Mouse (Mus musculus) layer of hippocampus, postnatal 14 days (tissue): ENCODE measurements around the gene Hps3. TPM values are rescaled to one million over a fixed set of nuclear protein-coding genes. Genes with fewer than 3 reads are reported as not detected.

ENCODE experiments used
- DNase-seq, 2 experiments: peaks; one replicate each; pipeline ENCODE4 v3.0.0; 2021 to 2022; ENCODE audit warnings: low spot score in 2 of 2, mixed read lengths in 1 of 2
- total RNA-seq, 2 experiments: library from RNA; stranded (reverse); gene quantifications; 2 replicates each; pipeline ENCODE4 v1.2.3; 2021

The Hps3 gene
- total RNA-seq, 2 experiments from 2014 or later = 18.6 to 19.8 TPM

DNA sequence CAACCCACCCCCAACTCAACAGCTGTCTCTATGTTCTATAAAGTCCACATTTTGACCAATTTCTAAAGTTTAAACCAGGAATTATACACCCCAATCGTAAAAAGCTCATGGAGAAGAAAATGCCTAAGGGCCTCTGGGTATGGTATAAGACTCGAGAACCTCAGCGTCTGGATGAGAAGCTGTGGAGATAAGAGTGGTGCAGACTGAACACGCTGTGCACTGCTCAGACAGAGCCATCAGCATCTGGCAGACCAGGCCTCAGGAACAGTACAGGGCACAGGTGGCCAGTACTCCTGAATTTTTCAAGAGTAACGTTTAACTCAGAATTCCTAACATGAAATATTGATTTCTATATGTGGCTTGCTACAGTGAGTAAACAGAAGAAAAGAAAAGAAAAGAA lies 27.4 kb downstream of the Hps3 start:
- no peak for DNase-seq

GRCm38 (mm10) chr3:20007275-20007674 lies 27.8 kb downstream of the Hps3 start:
- no peak for DNase-seq

DNA sequence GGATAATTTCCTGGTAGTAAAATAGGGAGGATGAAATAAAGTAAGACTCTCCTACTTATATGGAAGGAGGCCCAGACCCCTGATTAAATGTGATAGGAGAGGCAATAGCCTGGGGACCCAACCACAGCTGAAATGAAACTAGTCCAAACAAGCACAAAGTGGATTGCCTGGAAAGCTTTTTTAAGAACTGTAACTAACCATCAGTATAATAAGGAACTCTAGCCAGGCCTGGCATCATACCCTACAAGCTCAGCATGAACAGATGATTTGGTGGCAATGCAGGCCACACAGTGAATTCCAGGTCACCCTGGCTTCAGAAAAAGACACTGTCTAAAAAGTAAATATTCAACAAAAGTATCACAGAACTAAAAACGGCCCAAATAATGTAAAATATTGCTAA lies 29.5 kb downstream of the Hps3 start:
- DNase-seq = peak in 1 of 2 experiments; percentile 21

DNA sequence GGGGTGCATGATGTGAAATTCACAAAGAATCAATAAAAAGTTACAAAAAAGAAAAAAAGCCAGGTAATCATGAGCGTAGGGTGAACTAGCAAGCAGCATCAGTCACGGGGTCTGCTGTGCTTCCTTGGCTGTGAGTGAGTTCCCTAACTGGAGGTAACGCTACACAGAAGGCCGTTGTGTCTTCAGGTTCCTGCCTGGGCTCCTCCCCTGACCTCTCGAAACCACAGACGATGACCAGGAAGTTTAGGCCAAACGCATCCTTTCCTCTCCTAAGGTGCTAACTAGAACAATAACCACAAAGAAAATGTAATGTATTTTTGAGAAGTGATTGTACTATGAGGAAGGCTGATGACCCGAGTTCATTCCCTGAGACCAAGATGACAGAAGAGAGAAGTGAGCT lies 30.7 kb downstream of the Hps3 start:
- DNase-seq = no peak

GRCm38 (mm10) chr3:20002786-20003185 lies 32.3 kb downstream of the Hps3 start:
- no peak for DNase-seq

GRCm38 (mm10) chr3:20000806-20001205 lies 34.3 kb downstream of the Hps3 start:
- DNase-seq = no peak

- DNase-seq = peak in 1 of 2 experiments; percentile 31
Observed at GRCm38 (mm10) chr3:19999551-19999950, 35.6 kb downstream of the Hps3 start.

GRCm38 (mm10) chr3:19992388-19992787 lies 42.7 kb downstream of the Hps3 start:
- no peak for DNase-seq

GRCm38 (mm10) chr3:19990031-19990430 lies 45.1 kb downstream of the Hps3 start:
- no peak for DNase-seq

DNA sequence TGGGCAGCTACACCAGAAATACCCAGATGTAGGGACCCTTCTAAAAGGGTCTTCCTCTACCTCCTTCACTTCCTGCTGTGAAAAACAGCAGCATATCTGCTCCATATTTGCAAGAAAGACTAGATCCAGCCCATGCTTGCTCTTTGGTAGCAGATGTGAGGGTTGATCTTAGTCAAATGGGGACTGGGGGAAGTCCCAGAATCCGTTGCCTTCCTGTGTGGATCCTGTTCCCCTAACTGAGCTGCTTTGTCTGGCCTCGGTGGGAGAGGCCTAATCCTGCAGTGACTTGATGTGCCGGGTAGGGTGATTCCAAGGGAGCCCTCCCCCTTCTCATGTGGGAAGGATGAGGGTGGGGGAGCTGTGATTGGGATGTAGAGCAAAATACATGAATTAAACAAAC lies 49.0 kb downstream of the Hps3 start:
- no peak for DNase-seq

GRCm38 (mm10) chr3:19982846-19983245 lies 52.3 kb downstream of the Hps3 start:
- no peak for DNase-seq

DNA sequence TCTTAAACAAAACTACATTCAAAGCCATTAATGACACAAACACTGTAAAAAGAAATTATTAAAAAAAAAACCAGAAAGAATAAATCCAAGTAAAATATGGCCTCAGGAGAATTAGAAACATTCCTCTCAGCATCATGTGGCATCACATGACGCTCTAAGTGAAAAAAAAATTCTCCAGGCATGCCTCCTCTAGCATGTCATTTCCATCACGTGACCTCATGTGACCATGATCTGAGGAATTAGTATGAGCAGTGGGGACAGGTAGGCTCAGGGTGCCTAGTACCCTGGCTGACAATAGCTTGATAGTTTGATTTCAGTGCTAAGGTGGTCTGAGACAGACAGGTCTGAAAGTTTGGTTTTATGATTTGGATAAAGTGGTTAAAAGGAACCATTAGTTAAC lies 54.0 kb downstream of the Hps3 start:
- no peak for DNase-seq

DNA sequence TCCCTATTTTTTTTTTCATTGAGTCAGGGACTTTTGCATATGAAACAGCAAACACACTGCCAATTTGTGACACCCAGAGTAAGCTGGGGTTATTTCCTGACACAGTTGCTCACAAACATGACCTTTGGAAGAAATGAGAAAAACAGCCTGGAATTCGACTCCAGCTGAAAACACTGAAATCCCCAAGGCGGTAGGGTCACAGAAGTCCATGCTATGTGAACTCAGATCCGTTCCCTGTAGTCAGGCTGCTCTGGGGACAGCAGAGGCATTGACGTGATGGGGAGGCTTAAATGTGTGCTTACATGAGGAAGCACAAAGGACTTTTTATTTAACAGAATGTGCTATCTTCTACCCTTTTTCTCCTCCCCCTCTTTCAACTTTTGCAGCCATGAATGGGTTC lies 56.6 kb downstream of the Hps3 start:
- DNase-seq = no peak

GRCm38 (mm10) chr3:19966072-19966471 lies 69.0 kb downstream of the Hps3 start:
- DNase-seq = no peak

DNA sequence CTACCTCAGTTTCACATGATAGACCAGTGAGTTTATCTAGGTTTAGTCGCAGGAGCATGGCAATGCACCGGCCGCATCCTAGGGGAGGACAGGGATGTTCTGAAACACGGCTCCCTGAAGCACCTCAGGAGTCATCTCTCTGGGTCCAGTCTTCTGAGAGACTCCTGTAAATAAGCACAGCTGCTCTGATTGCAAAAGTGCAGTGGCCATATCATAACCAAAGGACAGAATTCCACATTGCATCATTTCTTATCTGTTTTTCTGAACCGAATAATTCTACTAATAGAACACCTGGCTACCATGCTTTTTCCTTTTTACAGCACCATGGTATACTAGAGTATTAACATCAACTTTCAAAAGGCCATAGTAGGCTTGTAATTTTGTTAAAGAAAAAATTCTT lies 69.9 kb downstream of the Hps3 start:
- no peak for DNase-seq

DNA sequence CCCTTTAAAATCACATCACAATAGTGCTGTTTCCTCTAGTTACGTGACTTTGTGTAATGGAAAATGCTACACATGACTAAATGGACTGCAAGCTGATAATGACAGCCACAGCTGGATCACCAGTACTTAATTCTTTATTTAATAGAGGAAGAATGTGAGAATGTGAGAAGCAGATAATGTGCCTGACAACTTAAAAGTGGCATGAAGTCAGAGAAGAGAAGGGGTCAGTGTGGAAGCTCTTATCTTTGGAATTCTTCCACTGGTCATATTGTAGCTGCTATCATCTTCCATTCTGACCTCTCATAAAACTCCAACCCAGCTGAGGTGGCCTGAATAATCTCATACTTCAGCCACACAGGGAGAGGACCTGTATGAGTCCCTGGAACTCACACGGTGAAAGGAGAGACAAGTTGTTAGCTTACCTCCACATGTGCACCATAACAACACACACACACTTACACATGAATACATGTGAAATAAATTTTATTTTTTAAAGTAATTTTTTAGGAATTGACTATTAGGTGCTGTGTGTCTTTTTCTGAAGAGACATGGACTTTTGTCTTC lies 70.4 kb downstream of the Hps3 start:
- DNase-seq = no peak

DNA sequence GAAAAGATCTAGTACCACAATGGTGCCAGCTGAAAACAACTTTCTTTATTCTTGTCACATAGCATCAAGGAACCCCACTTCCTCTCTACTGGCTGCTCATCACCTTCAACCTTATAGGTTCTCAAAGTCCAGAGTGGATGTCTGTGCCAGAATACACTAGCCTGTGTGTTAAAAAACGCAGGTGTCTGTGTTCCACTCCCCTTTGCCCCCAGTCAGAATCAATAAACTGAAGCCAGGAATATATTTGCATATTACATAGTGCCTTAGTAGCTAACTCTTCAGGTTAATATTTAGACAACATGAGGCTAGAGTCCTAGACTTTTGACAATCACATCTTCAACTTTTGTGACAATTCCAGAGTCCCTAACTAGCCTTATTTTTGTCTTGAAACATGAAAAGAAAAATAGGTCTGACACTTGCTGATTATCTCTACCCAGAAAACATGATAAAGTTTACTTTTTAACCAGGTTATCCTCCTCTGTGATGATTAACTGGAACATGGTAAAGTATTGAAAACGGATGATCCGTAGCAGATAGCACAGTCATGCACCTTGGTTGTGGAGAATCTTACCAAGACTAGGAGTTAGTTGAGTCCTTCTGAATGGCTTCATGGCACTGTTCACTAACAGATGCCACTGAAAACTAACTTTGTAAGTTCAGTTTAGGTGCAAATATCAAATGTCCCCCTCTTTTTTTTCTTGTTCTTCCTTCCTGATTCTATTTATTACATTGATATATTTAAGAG lies 72.2 kb downstream of the Hps3 start:
- DNase-seq = no peak

GRCm38 (mm10) chr3:19961341-19961740 lies 73.8 kb downstream of the Hps3 start:
- DNase-seq = no peak

- DNase-seq = no peak
Observed at GRCm38 (mm10) chr3:19960570-19961114, 74.5 kb downstream of the Hps3 start.

DNA sequence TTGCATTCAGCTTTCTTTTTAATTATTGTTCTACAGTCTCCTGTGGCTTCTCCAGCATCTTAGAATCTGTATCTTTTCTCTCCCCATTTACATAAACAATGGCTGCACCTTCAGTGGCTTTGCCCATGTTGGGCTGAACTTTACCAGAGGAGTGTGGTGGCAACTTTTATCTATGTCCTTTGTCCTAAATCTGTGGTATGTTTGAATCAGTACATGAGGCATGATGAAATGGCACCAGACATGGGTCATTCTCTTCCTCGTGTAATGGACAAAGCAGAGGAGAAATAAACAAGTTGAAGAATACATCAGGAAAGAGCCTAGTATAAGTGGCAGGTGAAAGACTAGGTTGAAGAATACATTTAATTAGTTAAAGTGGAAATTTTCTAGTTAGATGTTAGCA lies 76.1 kb downstream of the Hps3 start:
- DNase-seq = no peak

DNA sequence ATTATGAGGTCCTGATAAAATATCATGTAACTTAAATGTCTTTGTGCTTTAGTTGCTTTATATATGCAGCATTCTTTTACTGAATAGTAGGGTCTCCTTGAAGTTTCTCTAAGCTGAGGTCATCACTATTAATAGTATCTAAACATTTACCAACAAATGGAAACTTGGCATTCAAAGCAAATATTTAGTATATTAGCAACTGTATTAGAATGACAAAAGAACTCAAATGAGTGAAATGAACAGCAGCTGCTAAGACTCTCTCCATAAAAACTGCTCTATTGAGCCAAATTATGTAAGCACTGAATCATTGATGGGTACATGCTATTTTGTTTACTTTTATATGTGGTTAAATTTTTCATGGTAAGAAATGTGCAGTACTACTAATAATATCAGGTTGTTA lies 77.1 kb downstream of the Hps3 start:
- DNase-seq = no peak

DNA sequence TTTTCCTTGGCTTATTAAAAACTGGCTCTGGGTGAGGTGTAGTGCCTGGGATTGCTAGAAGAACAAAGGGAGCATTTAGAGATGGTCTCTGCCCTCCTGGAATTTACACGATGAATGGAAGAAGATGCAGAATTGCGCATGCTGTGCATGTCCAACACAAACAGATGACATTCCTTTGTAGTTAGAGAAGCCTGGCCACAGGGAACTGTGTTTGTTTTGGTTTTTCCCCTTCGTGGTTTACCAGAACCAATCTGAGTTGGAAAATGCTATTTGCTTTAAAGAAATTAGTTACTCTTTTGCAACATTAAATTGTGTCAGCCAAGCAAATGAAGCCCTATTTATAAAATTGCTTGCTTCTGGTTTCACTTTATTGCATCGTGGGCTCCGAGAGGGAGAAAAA lies 78.2 kb downstream of the Hps3 start, which contains the start of gene Cp:
Gene Cp, plus strand, starts transcription at position 170 of the 400 bp plus-strand sequence.
- no peak for DNase-seq

DNA sequence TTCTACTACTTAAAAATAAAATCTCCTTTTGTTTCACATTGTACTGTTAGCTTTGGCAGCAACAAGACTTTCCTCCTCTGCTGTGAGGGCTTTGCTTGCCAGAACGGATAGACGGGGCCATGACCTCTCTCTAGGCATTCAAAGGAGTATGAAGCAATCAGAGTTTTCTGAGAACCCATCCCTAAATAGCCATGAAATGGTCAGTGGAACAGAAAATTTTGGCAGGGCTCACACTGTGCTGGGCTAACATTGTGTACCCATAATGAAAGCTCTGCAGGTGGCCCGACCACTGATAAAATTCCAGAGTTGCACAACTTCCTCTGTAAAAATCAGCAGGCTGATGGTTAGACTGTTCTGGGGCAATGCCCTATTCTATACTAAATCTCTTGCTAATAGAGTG lies 81.2 kb downstream of the Hps3 start:
- peak in 1 of 2 experiments; percentile 6 for DNase-seq
